Mouse (Mus musculus): ENCODE results near the gene Glis1. TPM values are rescaled to one million over a fixed set of nuclear protein-coding genes. Genes with fewer than 3 reads are reported as not detected.
A peak's percentile ranks its signal among the peaks of the same experiment; 100 is the strongest.

Glis1 gene
- polyA plus RNA-seq (2015; fragmentation: Nextera tagmentation; extraction: Ambion mirVana) = 0.29 and 0.62 TPM in 2 replicates

DNA sequence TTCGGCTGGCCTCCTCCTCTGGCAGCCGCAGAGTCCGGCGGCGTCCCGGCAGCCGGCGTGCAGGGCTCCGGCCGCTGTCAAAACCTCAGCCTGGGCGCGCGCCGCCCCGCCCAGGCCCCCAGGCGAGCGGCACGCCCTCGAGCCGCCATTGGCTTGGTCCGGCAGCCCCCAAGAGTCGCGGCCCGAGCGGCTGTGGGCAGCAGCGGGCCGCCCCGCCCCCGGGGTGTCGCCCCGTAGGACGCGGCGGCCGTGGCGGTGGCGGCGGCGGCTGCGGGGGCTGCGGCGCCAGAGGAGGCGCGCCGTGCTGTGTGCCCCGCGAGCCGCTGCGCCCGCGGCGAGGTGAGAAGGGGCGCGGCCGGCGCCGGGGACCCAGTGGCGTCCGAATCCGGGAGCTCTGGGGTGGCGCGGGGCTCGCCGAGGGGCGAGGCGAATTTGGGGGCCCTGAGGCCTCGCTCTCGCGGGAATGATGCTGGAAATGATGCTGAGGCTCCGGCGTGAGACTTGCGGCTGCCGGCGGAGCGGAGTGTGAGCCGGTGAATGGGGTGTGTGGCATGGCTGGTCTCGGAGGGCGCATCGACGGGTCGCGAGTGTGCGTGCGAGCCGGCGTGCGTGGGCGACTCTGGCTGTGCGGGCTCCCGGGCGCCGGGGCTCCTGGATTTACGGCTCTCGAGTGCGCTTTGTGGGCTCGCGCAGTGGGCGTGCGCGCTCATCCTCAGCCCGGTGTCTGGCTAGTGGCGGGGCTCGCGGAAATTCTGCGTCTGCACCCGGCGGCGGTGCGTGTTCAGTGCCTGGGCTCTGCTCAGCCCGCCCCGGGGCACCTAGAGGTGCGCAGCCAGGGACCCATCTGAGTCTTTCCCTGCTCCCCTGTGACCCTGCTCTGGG is at the start of gene Glis1:
TSS of gene Glis1 (plus strand) at position 236 of the 882 bp plus-strand sequence.
- peak within 1 kb of the TSS; percentile 54 for H3K9ac ChIP-seq
- peaks cover 18% of the 10 kb centered on the region for H3K4me1 ChIP-seq (replicated peaks)
- peak within 1 kb of the TSS; percentile 99 for H3K4me2 ChIP-seq
- H3K27me3 ChIP-seq = peaks cover 80% of the 10 kb centered on the region
- H3K36me3 ChIP-seq = no peaks in the 10 kb centered on the region
- peak within 1 kb of the TSS; percentile 73 for H3K4me3 ChIP-seq
- WGBS = under 1% methylated on average over 111 of the region's 112 CpGs
- ATAC-seq (replicated peaks; ENCODE audit: insufficient number of reproducible peaks, insufficient read depth, low FRiP score, low read depth) = peak; percentile 92
- H3K27ac ChIP-seq = no peak within 1 kb of the TSS
- no peaks in the 10 kb centered on the region for H3K9me3 ChIP-seq (replicated peaks)

DNA sequence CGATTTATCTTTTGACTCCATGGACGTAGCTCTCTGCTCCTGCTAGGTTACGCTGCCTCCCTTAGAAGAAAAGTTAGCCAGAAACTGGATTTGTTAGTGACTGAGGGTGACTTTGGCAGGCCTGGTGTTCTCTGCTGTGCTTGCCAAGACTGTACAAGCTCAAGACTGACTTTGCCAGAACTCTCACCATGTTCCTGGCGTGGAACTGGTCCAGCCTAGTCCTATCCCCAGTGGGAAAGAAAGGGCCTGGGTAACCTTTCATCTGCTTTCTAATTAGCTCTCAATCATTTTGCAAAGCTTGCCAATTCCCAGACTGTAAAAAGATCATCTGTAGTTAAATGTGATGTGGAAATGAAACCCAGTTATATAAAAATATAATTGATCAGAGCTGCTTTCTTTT is 47.4 kb upstream of the Glis1 start:
- ATAC-seq (replicated peaks; ENCODE audit: insufficient number of reproducible peaks, insufficient read depth, low FRiP score, low read depth) = no peak
- no peaks in the 10 kb centered on the region for H3K9me3 ChIP-seq (replicated peaks)
- H3K27me3 ChIP-seq = no peaks in the 10 kb centered on the region
- H3K9ac ChIP-seq = no peak overlapping the region
- no peak overlapping the region for H3K4me2 ChIP-seq
- no peak overlapping the region for H3K27ac ChIP-seq
- no peak overlapping the region for H3K4me3 ChIP-seq
- WGBS = 93% methylated on average over 4 of the region's 4 CpGs
- no peaks in the 10 kb centered on the region for H3K4me1 ChIP-seq (replicated peaks)
- H3K36me3 ChIP-seq = peaks cover 71% of the 10 kb centered on the region

DNA sequence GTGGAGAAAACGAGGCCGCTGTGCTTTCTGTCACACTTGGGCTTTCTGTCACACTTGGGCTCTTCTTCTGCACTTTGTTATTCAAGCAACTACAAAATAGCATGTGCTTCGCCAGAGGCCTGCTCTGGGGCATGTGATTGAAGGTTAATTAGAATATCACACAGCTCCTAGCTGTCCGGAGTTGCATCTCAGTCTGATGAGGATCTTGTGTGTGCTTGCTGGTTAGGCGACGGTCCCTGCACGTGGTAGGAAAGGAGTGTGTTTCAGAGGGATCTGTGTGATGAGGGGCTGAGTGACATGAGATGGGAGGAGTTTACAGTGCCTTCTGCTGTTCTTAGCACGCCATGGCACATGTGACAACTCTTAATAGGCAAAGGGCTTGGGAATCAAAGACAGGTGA is 46.9 kb upstream of the Glis1 start:
- no peak overlapping the region for H3K4me3 ChIP-seq
- WGBS = 91% methylated on average over 8 of the region's 8 CpGs
- no peak for ATAC-seq (replicated peaks; ENCODE audit: insufficient number of reproducible peaks, insufficient read depth, low FRiP score, low read depth)
- peaks cover 70% of the 10 kb centered on the region for H3K36me3 ChIP-seq
- H3K4me1 ChIP-seq (replicated peaks) = no peaks in the 10 kb centered on the region
- H3K9me3 ChIP-seq (replicated peaks) = no peaks in the 10 kb centered on the region
- H3K9ac ChIP-seq = no peak overlapping the region
- H3K27ac ChIP-seq = no peak overlapping the region
- H3K4me2 ChIP-seq = no peak overlapping the region
- no peaks in the 10 kb centered on the region for H3K27me3 ChIP-seq

DNA sequence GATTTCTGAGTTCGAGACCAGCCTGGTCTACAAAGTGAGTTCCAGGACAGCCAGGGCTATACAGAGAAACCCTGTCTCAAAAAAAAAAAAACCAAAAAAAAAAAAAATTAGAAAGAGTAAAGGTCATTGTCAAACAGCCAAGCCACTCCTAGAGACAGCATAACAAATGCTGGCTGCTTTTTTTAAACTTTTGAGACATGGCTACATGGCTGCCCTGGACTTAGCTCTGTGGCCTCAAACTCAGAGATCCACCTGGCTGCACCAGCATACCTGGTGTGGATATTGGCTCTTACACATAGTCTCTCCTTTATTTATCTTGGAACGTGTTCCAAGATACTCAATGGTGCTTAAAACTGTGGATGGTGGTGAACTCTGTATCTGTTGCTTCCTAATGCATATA is 46.1 kb upstream of the Glis1 start:
- no peaks in the 10 kb centered on the region for H3K27me3 ChIP-seq
- H3K9me3 ChIP-seq (replicated peaks) = no peaks in the 10 kb centered on the region
- H3K4me3 ChIP-seq = no peak overlapping the region
- no peak overlapping the region for H3K9ac ChIP-seq
- no peak overlapping the region for H3K27ac ChIP-seq
- H3K4me1 ChIP-seq (replicated peaks) = no peaks in the 10 kb centered on the region
- ATAC-seq (replicated peaks; ENCODE audit: insufficient number of reproducible peaks, insufficient read depth, low FRiP score, low read depth) = no peak
- no peak overlapping the region for H3K4me2 ChIP-seq
- H3K36me3 ChIP-seq = peaks cover 71% of the 10 kb centered on the region
- WGBS = 93% methylated on average over 2 of the region's 2 CpGs

DNA sequence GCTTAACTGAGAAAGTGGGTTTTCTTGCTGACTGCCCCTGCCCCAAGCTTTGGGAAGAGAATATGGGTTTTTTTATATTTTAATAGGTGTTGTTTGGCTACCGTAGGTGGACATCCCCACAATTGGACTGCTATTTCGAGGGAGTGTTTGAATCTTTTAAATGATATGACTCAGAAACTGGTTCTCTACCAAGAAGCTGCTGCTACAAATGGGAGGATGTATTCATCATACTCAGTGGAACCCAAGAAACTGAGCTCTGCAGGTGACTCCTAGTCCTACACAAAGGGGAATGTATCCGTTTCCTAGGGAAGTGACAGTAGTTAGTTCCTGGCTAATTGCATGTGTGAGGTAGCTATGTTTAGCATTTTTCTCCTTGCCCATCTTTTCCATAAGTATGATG is 45.0 kb upstream of the Glis1 start:
- WGBS = 92% methylated on average over 3 of the region's 3 CpGs

DNA sequence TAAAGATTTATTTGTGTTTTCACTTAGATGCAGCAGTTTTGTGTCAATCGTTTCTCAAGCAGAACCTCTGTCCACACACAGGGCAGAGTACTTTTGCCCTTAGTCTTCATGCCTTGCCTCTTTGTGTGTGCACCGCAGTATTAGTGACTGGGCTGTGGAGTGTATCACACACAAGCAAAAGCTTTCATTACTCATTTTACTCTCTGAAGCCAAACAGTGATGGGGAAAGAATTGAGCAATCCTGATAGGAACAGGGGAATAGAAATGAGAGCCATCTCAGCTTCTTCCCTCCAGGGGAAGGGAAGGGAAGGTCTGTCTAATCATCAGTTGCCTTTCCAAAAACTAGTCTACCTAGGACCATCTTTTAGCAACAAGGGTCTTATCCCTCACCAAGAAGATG is 40.6 kb upstream of the Glis1 start:
- no peaks in the 10 kb centered on the region for H3K9me3 ChIP-seq (replicated peaks)
- no peak overlapping the region for H3K27ac ChIP-seq
- H3K4me2 ChIP-seq = no peak overlapping the region
- WGBS = 92% methylated on average over 2 of the region's 2 CpGs
- H3K4me1 ChIP-seq (replicated peaks) = no peaks in the 10 kb centered on the region
- peaks cover 59% of the 10 kb centered on the region for H3K36me3 ChIP-seq
- H3K4me3 ChIP-seq = no peak overlapping the region
- no peaks in the 10 kb centered on the region for H3K27me3 ChIP-seq
- H3K9ac ChIP-seq = no peak overlapping the region
- no peak for ATAC-seq (replicated peaks; ENCODE audit: insufficient number of reproducible peaks, insufficient read depth, low FRiP score, low read depth)

More for the DNA sequence above, 45.0 kb upstream of the Glis1 start:
- ATAC-seq (replicated peaks; ENCODE audit: insufficient number of reproducible peaks, insufficient read depth, low FRiP score, low read depth) = no peak
- H3K4me2 ChIP-seq = no peak overlapping the region
- no peak overlapping the region for H3K9ac ChIP-seq
- no peak overlapping the region for H3K27ac ChIP-seq
- peaks cover 81% of the 10 kb centered on the region for H3K36me3 ChIP-seq
- H3K4me3 ChIP-seq = no peak overlapping the region
- no peaks in the 10 kb centered on the region for H3K27me3 ChIP-seq
- H3K4me1 ChIP-seq (replicated peaks) = no peaks in the 10 kb centered on the region
- no peaks in the 10 kb centered on the region for H3K9me3 ChIP-seq (replicated peaks)

DNA sequence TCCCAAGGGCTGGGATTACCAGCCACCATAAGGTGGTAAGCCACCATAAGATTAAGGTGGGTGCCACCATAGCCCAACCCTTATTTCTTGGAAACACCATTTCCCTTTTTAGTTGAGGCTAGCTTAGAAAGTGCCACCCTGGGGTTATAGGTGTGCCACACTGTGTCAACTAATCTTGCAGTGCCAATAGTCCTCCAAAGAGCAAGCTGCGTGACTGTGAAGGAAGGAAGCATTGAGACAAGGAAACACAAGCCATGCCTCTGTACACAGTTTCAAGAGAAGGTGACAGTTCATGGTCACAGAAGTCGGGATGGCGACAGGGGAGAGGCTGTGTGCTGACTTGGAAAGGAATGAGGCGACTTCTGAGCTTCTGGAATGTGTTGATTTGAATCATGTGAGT is 14.2 kb upstream of the Glis1 start:
- H3K9ac ChIP-seq = no peak overlapping the region

DNA sequence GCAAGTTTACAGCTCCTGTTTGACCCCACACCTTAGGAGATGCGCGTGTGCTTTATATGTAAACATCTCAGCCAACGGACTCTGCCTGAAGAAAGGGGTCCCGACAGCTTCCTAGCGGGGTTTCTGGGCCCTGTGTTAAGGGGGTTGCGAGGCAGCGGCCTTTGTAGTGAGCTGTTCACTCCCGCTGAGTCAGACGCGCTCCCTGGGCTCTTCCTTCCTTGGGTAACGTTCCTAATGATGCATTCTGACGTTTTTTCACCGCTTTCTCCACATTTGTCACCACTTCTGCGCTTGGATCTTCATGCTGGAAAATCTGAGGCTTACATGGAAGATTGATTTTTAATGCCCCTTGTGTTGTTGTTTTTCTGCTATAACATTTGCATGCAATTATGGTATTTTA is 12.7 kb upstream of the Glis1 start:
- Histone ChIP-seq H3K4me1 (replicated peaks) (peaks cover 7% of the 10 kb centered on the region), H3K9me3 (replicated peaks) (no peaks in the 10 kb centered on the region), H3K4me3 (peak overlapping the region; percentile 27), H3K27me3 (peaks cover 11% of the 10 kb centered on the region; the same call in 1 of the 2 replicates), H3K4me2 (peak overlapping the region; percentile 57), H3K27ac (no peak overlapping the region), H3K36me3 (peaks cover 7% of the 10 kb centered on the region; the same call in 1 of the 2 replicates), H3K9ac (no peak overlapping the region)
- no peak for ATAC-seq (replicated peaks; ENCODE audit: insufficient number of reproducible peaks, insufficient read depth, low FRiP score, low read depth)
- 5% methylated on average over 14 of the region's 14 CpGs for WGBS

More for the DNA sequence above, 14.2 kb upstream of the Glis1 start:
- H3K4me2 ChIP-seq = no peak overlapping the region
- H3K4me1 ChIP-seq (replicated peaks) = peaks cover 7% of the 10 kb centered on the region
- no peaks in the 10 kb centered on the region for H3K9me3 ChIP-seq (replicated peaks)
- no peak overlapping the region for H3K27ac ChIP-seq
- WGBS = 64% methylated on average over 4 of the region's 4 CpGs
- ATAC-seq (replicated peaks; ENCODE audit: insufficient number of reproducible peaks, insufficient read depth, low FRiP score, low read depth) = no peak
- peaks cover 7% of the 10 kb centered on the region; the same call in 1 of the 2 replicates for H3K36me3 ChIP-seq
- peaks cover 3% of the 10 kb centered on the region; the same call in 1 of the 2 replicates for H3K27me3 ChIP-seq
- H3K4me3 ChIP-seq = no peak overlapping the region

DNA sequence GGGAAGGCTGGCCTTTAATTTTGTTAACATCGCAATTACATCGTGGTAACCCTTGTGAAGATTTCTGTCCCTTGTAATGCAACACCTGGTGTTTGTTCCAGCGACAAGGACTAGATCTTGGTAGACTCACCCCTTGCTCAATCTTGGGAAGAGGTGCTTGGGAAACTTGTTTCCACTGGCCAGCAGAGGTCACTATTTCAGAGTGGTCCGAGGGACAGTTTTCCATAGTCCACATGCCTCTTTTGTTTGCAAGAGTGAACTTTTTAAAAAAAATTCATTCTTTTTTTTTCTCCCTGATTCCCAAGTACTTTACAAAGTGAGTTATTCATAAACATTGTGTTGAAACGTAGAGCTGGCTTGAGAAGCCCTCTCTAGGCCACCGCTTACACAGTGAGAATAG is 12.2 kb upstream of the Glis1 start:
- 24% methylated on average over 6 of the region's 6 CpGs for WGBS
- Histone ChIP-seq H3K9me3 (replicated peaks) (no peaks in the 10 kb centered on the region), H3K4me3 (no peak overlapping the region), H3K27me3 (peaks cover 11% of the 10 kb centered on the region; the same call in 1 of the 2 replicates), H3K9ac (no peak overlapping the region), H3K4me2 (peak overlapping the region; percentile 57), H3K27ac (no peak overlapping the region), H3K36me3 (peaks cover 7% of the 10 kb centered on the region; the same call in 1 of the 2 replicates), H3K4me1 (replicated peaks) (peaks cover 7% of the 10 kb centered on the region)
- no peak for ATAC-seq (replicated peaks; ENCODE audit: insufficient number of reproducible peaks, insufficient read depth, low FRiP score, low read depth)

DNA sequence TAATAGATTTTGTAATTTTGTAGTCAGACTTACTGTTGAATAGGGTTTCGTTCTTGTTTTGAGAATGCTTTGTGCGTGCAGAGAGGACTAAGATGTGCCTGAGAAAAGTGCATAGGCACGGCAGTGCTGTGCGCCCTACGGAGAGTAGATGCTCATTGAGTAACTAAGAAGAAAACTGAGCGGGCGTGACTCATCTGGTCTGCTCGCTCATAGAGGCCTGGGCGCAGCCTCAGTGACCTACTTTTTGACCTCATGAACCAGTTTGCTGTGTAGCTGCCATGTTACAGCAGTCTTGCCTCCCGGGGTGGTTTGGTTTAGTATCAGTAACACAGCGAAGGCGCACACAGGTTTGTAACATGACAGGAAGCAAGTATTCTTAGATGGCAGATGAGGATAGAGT is 8.8 kb upstream of the Glis1 start:
- no peak overlapping the region for H3K27ac ChIP-seq
- no peaks in the 10 kb centered on the region for H3K9me3 ChIP-seq (replicated peaks)
- no peaks in the 10 kb centered on the region for H3K36me3 ChIP-seq
- H3K4me3 ChIP-seq = no peak overlapping the region
- WGBS = 91% methylated on average over 12 of the region's 12 CpGs
- ATAC-seq (replicated peaks; ENCODE audit: insufficient number of reproducible peaks, insufficient read depth, low FRiP score, low read depth) = no peak
- peaks cover 15% of the 10 kb centered on the region for H3K27me3 ChIP-seq
- no peak overlapping the region for H3K9ac ChIP-seq
- H3K4me1 ChIP-seq (replicated peaks) = peaks cover 7% of the 10 kb centered on the region
- H3K4me2 ChIP-seq = no peak overlapping the region

DNA sequence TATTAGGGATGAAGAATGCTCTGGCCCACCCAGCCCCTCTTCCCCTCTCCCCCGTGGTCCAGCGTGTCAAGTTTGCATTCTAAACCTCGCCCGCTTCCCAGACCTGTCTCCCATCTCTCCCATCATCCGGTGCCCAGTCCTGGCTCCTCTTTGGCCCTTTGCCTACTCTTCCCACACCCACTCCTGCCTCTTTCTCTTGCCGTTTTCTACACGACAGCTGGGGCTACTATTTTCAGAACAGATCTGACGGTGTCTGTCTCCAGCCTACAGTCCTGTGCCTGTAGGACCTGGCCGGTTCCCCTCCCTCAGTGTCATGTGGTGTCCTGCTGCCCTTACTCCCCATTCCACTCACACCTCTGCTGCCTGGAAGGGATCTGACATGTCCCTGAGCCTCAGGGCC is 7.8 kb upstream of the Glis1 start:
- Histone ChIP-seq H3K9me3 (replicated peaks) (no peaks in the 10 kb centered on the region), H3K4me1 (replicated peaks) (peaks cover 2% of the 10 kb centered on the region), H3K36me3 (no peaks in the 10 kb centered on the region), H3K4me2 (no peak overlapping the region), H3K27ac (no peak overlapping the region), H3K27me3 (peaks cover 18% of the 10 kb centered on the region), H3K9ac (no peak overlapping the region), H3K4me3 (no peak overlapping the region)
- ATAC-seq (replicated peaks; ENCODE audit: insufficient number of reproducible peaks, insufficient read depth, low FRiP score, low read depth) = no peak
- WGBS = 65% methylated on average over 9 of the region's 9 CpGs

DNA sequence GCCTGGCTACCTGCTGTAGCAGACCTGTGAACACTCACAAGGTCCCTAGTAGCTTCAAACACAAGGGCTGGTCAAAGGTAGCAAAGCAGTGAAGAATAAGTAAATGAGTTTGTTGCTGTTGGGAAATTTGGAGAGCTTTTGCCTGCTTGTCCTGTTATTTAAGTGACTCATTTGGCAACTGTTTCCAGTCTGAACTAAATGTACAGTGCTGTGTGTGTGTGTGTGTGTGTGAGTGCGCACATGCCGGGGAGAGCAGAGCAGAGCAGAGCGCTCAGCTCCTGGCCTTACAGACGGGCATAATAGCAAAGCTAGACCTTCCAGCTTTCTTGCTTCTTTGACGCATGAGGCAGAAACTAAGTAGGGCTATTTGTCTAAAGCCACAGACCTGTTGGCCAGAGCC is 1.7 kb upstream of the Glis1 start:
- no peak overlapping the region for H3K27ac ChIP-seq
- H3K4me3 ChIP-seq = no peak overlapping the region
- WGBS = 80% methylated on average over 5 of the region's 5 CpGs
- peaks cover 61% of the 10 kb centered on the region for H3K27me3 ChIP-seq
- no peaks in the 10 kb centered on the region for H3K9me3 ChIP-seq (replicated peaks)
- H3K36me3 ChIP-seq = no peaks in the 10 kb centered on the region
- no peak for ATAC-seq (replicated peaks; ENCODE audit: insufficient number of reproducible peaks, insufficient read depth, low FRiP score, low read depth)
- peaks cover 18% of the 10 kb centered on the region for H3K4me1 ChIP-seq (replicated peaks)
- H3K9ac ChIP-seq = no peak overlapping the region
- H3K4me2 ChIP-seq = no peak overlapping the region
